ENCODE assay signal across 8 mouse cellular contexts in genomic region chr1:74008498-74008897, GRCm38 (mm10).
DNase-seq lines count a peak whose midpoint lies in the region; ATAC-seq lines count a peak whose summit lies in the region.

No protein-coding gene starts in this region.

- peak overlapping the region; percentile 55 for H3K4me2 ChIP-seq in heart, embryonic 14.5 days (ENCODE audit: low read length)
- no peak overlapping the region for H3K4me2 ChIP-seq in stomach, embryonic 14.5 days (replicated peaks; ENCODE audit: low read depth, low read length)

- H3K4me3 ChIP-seq in heart, embryonic 14.5 days (ENCODE audit: control insufficient read depth in 1 of 2, insufficient read depth in 1 of 2, low read depth in 1 of 2, low read length in 2 of 2), result no peak overlapping the region
- no peak overlapping the region for H3K4me3 ChIP-seq in limb, embryonic 10.5 days
- H3K4me3 ChIP-seq in stomach, embryonic 14.5 days (ENCODE audit: low read depth, low read length), result no peak overlapping the region

- ATAC-seq in heart, embryonic 14.5 days (ENCODE audit: insufficient number of reproducible peaks, insufficient read depth, low FRiP score, low read depth), result peak; percentile 80
- peak; percentile 50; the same call in 1 of the 2 replicates for ATAC-seq in stomach, embryonic 14.5 days (ENCODE audit: insufficient number of reproducible peaks, insufficient read depth, low FRiP score, low read depth)
- ATAC-seq in CD4-positive, CD25-positive, alpha-beta regulatory T cell, adult 4 months, result no peak

- H3K9ac ChIP-seq in heart, embryonic 14.5 days (ENCODE audit: low read length), result peak overlapping the region; percentile 71
- no peak overlapping the region for H3K9ac ChIP-seq in stomach, embryonic 14.5 days (replicated peaks; ENCODE audit: low read depth, low read length)

- intact Hi-C loops in left cerebral cortex, postnatal 10 days (cut with DNase I), result no loop called here

- peak; percentile 82 for DNase-seq in urinary bladder, postnatal 14 days (ENCODE audit: low spot score)
- DNase-seq in urinary bladder, postnatal 10 days (ENCODE audit: low spot score), result no peak
- DNase-seq in limb, embryonic 10.5 days (ENCODE audit: low spot score), result no peak
- DNase-seq in adipocyte (ENCODE audit: low spot score), result no peak
- DNase-seq in left cerebral cortex, postnatal 10 days (ENCODE audit: extremely low spot score in 1 of 2, low spot score in 2 of 2), result no peak

- H3K36me3 ChIP-seq in heart, embryonic 14.5 days (ENCODE audit: control insufficient read depth, insufficient read depth, low read length), result peaks cover 19% of the 10 kb centered on the region
- H3K36me3 ChIP-seq in limb, embryonic 10.5 days, result peaks cover 33% of the 10 kb centered on the region
- no peaks in the 10 kb centered on the region for H3K36me3 ChIP-seq in stomach, embryonic 14.5 days (ENCODE audit: control insufficient read depth, insufficient read depth, low read length)

- H3K9me3 ChIP-seq in heart, embryonic 14.5 days (ENCODE audit: control insufficient read depth, low read length), result peaks cover 5% of the 10 kb centered on the region
- H3K9me3 ChIP-seq in limb, embryonic 10.5 days (replicated peaks), result no peaks in the 10 kb centered on the region; the same call in 1 of the 2 replicates
- H3K9me3 ChIP-seq in stomach, embryonic 14.5 days (ENCODE audit: control insufficient read depth, low read depth, low read length), result no peaks in the 10 kb centered on the region

- peak overlapping the region; percentile 96 to 100 for H3K27ac ChIP-seq in heart, embryonic 14.5 days (replicated peaks in 1 of 2; ENCODE audit: control insufficient read depth in 1 of 2, insufficient read depth in 1 of 2, low read depth in 2 of 2, low read length in 2 of 2)
- H3K27ac ChIP-seq in limb, embryonic 10.5 days, result peak overlapping the region; percentile 27
- peak overlapping the region; percentile 21; the same call in 1 of the 2 replicates for H3K27ac ChIP-seq in stomach, embryonic 14.5 days (ENCODE audit: low read length)

- H3K27me3 ChIP-seq in heart, embryonic 14.5 days (ENCODE audit: control insufficient read depth, insufficient read depth, low read length), result no peaks in the 10 kb centered on the region
- H3K27me3 ChIP-seq in limb, embryonic 10.5 days (ENCODE audit: low read depth, poor library complexity, severe bottlenecking), result no peaks in the 10 kb centered on the region
- H3K27me3 ChIP-seq in stomach, embryonic 14.5 days (ENCODE audit: control insufficient read depth, insufficient read depth, low read length), result no peaks in the 10 kb centered on the region

- peaks cover 58 to 77% of the 10 kb centered on the region in 2 experiments for H3K4me1 ChIP-seq in heart, embryonic 14.5 days (ENCODE audit: control insufficient read depth in 2 of 2, insufficient read depth in 2 of 2, low read length in 2 of 2)
- peaks cover 39% of the 10 kb centered on the region for H3K4me1 ChIP-seq in limb, embryonic 10.5 days
- H3K4me1 ChIP-seq in stomach, embryonic 14.5 days (ENCODE audit: control insufficient read depth, insufficient read depth, low read length), result peaks cover 20% of the 10 kb centered on the region

- WGBS in heart, embryonic 14.5 days, result 2% methylated on average over 5 of the region's 5 CpGs
- WGBS in limb, embryonic 10.5 days, result 56% methylated on average over 5 of the region's 5 CpGs
- WGBS in stomach, embryonic 14.5 days, result 27% methylated on average over 5 of the region's 5 CpGs

Comparison
In these comparisons a context has a peak if more than half of its experiments do, and no peak if none do; other contexts are left out.
1. H3K27ac ChIP-seq: peak in every context shown above with its lines; median percentile 98 in heart, embryonic 14.5 days; 27 in limb, embryonic 10.5 days; 21 in stomach, embryonic 14.5 days.